Mouse (Mus musculus) kidney, embryonic 14.5 days (tissue): ENCODE results near the gene Actl6a. TPM values are rescaled to one million over a fixed set of nuclear protein-coding genes. Genes with fewer than 3 reads are reported as not detected.
"Not testable (repeated sequence)": the region's sequence is repeated elsewhere in the genome, so short reads cannot be mapped to it uniquely, and the experiment has no call there.

Experiments used
- ATAC-seq: fragments of 200-750 bp; cut with Nextera tagmentation; 2 replicates; pipeline ENCODE4 v1.8.0; 2017; ENCODE audit warnings: moderate number of reproducible peaks, mild to moderate bottlenecking, moderate TSS enrichment, moderate library complexity; ENCODE audit not compliant: low FRiP score, low TSS enrichment
- H3K27ac ChIP-seq: fragments of 300-500 bp; sonication (generic); 2 replicates; pipeline ENCODE4 v1.5.1; 2014; ENCODE audit warnings: low read depth, mild to moderate bottlenecking, low read length, moderate library complexity, mixed read lengths
- H3K27me3 ChIP-seq: fragments of 300-500 bp; sonication (generic); 2 replicates; pipeline ENCODE4 v1.6.1; 2014; ENCODE audit warnings: mild to moderate bottlenecking, low read length; ENCODE audit not compliant: control insufficient read depth, insufficient read depth
- H3K36me3 ChIP-seq: fragments of 300-500 bp; sonication (generic); 2 replicates; pipeline ENCODE4 v1.6.1; 2014; ENCODE audit warnings: low read length, mixed read lengths; ENCODE audit not compliant: control insufficient read depth, insufficient read depth
- H3K4me1 ChIP-seq: fragments of 300-500 bp; sonication (generic); 2 replicates; pipeline ENCODE4 v1.6.1; 2014; ENCODE audit warnings: low read length, mixed read lengths; ENCODE audit not compliant: control insufficient read depth, insufficient read depth
- H3K4me2 ChIP-seq: fragments of 300-500 bp; sonication (generic); replicated peaks from 2 replicates; pipeline ENCODE4 v1.6.1; 2014; ENCODE audit warnings: low read depth, mild to moderate bottlenecking, low read length
- H3K4me3 ChIP-seq: fragments of 300-500 bp; sonication (generic); 2 replicates; pipeline ENCODE4 v1.5.1; 2014; ENCODE audit warnings: mild to moderate bottlenecking, low read length
- H3K9ac ChIP-seq: fragments of 300-500 bp; sonication (generic); 2 replicates; pipeline ENCODE4 v1.6.1; 2014; ENCODE audit warnings: low read depth, mild to moderate bottlenecking, low read length, moderate library complexity
- H3K9me3 ChIP-seq: fragments of 300-500 bp; sonication (generic); 2 replicates; pipeline ENCODE4 v1.6.1; 2016; ENCODE audit warnings: low read length; ENCODE audit not compliant: control insufficient read depth
- WGBS: fragments of 180-500 bp; shearing (Covaris S2); extraction: QIAGEN DNeasy Blood & Tissue Kit; methylation state at CpG from one replicate; pipeline ENCODE4 v1.1.7; 2014; 5-methylcytosine and 5-hydroxymethylcytosine counted together
- polyA plus RNA-seq: library from polyadenylated mRNA; unstranded; fragments of >200 nt; fragmentation: Nextera tagmentation; extraction: Ambion mirVana; gene quantifications from 2 replicates; pipeline ENCODE4 v1.2.1, GENCODE M21; 2014

Actl6a gene
- polyA plus RNA-seq, result 197 and 214 TPM in 2 replicates

DNA sequence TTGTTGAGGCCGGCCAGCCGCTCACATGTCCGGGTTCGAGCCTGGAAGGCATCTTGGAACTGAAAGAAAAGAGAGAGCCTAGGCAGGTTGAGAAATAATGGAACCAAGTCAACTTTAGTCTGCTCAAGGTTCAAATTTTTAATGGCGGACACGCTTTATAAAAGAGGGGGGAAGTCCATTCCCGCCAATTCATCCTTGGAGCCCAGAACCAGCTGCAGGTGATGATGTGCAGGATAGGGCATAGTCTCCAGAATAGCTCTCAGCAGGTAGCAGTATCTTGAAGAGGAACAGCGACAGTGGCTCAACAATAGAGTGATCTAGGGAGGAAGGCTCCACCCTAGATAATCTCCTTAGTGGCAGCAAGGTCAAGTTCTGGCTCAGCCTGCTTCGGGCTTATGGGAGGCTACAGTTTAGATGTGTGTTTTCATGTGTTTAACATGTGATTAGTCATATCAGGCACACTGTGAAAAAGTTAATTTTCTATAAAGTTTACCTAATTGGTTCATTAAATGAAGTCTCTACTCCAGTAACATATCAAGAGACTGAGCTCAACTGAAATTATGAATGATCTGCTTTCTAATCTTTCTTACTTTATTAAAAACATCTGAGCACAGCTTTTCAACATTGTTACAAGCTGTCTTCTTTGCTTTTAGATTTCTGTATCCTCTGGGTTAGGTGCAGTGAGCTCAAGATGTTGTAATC lies at the start of gene Actl6a:
Actl6a (plus strand) TSS at position 652 of the 702 bp plus-strand sequence.
- H3K9ac ChIP-seq, H3K27me3 ChIP-seq, H3K36me3 ChIP-seq, H3K4me2 ChIP-seq, H3K4me3 ChIP-seq, ATAC-seq, H3K27ac ChIP-seq, H3K9me3 ChIP-seq: not testable (repeated sequence)
- 82% methylated on average over 9 of the region's 9 CpGs for WGBS
- H3K4me1 ChIP-seq, result peaks cover 10% of the 10 kb centered on the region; the same call in 1 of the 2 replicates

DNA sequence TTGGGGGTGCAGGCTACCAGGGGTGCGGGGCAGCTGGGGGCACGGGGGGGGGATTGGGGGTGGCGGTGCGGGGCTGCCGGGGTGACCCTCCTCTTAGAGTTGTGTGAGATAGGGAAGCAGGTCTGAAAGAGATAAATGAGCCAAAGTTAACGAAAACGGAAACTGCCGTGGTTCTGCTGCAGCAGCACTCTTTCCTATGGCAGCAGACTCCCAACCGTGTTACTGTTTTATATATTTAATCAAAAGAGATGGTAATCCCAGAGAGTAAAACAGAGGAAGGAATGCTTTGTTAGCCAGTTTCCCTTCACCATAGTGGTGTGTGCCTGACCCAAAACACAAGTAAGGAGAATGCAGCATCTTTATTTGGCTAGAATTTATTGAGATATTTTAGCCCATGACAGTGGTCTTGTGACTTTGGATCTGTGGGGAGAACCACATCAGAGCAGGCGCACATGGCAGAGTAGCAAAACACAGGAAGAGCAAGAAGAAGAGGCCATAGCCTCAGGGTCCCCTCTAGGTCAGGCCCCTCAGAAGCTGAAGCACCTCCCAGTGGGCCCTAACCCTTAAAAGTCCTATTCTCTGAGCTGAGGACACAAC lies 49.6 kb upstream of the Actl6a start:
- Histone ChIP-seq H3K4me3 (no peak overlapping the region), H3K9me3 (no peaks in the 10 kb centered on the region), H3K27me3 (no peaks in the 10 kb centered on the region), H3K4me2 (no peak overlapping the region), H3K9ac (no peak overlapping the region), H3K36me3 (no peaks in the 10 kb centered on the region), H3K27ac (no peak overlapping the region), H3K4me1 (no peaks in the 10 kb centered on the region)
- WGBS, result 85% methylated on average over 10 of the region's 10 CpGs
- ATAC-seq, result no peak

GRCm38 (mm10) chr3:32658401-32658800 lies 47.7 kb upstream of the Actl6a start:
- Histone ChIP-seq H3K4me1 (no peaks in the 10 kb centered on the region), H3K9ac (no peak overlapping the region), H3K4me3 (no peak overlapping the region), H3K27me3 (no peaks in the 10 kb centered on the region), H3K36me3 (no peaks in the 10 kb centered on the region), H3K9me3 (no peaks in the 10 kb centered on the region), H3K4me2 (no peak overlapping the region), H3K27ac (no peak overlapping the region)
- no peak for ATAC-seq
- 78% methylated on average over 7 of the region's 7 CpGs for WGBS

DNA sequence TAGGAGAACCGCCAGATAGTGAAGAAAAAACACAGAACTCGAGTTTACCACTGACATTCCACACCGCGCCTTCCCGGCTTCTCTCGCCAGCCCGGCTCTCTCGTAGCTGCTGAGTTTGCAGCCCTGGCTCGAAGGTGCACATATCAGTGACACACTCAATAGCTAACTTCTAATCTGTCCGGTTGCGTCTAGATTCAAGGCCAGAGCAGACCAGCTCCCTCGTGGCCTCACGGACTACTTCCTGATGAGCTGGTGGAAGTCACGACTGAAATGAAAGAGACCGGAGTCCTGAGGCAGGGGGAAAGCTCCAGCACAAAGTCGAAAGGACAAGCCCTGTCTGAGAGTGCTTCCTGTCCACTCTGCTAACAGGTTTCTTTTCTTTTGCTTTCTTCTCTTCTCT lies 47.3 kb upstream of the Actl6a start:
- no peak overlapping the region for H3K4me2 ChIP-seq
- H3K4me1 ChIP-seq, result no peaks in the 10 kb centered on the region
- no peak overlapping the region for H3K9ac ChIP-seq
- 74% methylated on average over 16 of the region's 16 CpGs for WGBS
- H3K9me3 ChIP-seq, result no peaks in the 10 kb centered on the region
- no peak overlapping the region for H3K27ac ChIP-seq
- H3K4me3 ChIP-seq, result no peak overlapping the region
- no peak for ATAC-seq
- H3K36me3 ChIP-seq, result no peaks in the 10 kb centered on the region
- H3K27me3 ChIP-seq, result no peaks in the 10 kb centered on the region

GRCm38 (mm10) chr3:32659506-32659905 lies 46.6 kb upstream of the Actl6a start:
- 94% methylated on average over 2 of the region's 2 CpGs for WGBS
- H3K36me3 ChIP-seq, result no peaks in the 10 kb centered on the region
- H3K4me2 ChIP-seq, result no peak overlapping the region
- no peak for ATAC-seq
- no peaks in the 10 kb centered on the region for H3K4me1 ChIP-seq
- no peaks in the 10 kb centered on the region for H3K9me3 ChIP-seq
- no peak overlapping the region for H3K9ac ChIP-seq
- no peak overlapping the region for H3K27ac ChIP-seq
- no peak overlapping the region for H3K4me3 ChIP-seq
- no peaks in the 10 kb centered on the region for H3K27me3 ChIP-seq

GRCm38 (mm10) chr3:32660276-32660675 lies 45.8 kb upstream of the Actl6a start:
- H3K4me1 ChIP-seq, result no peaks in the 10 kb centered on the region
- H3K9me3 ChIP-seq, result no peaks in the 10 kb centered on the region
- no peaks in the 10 kb centered on the region for H3K27me3 ChIP-seq
- H3K9ac ChIP-seq, result no peak overlapping the region
- 67% methylated on average over 8 of the region's 8 CpGs for WGBS
- H3K27ac ChIP-seq, result no peak overlapping the region
- H3K4me2 ChIP-seq, result no peak overlapping the region
- ATAC-seq, result no peak
- H3K36me3 ChIP-seq, result no peaks in the 10 kb centered on the region
- H3K4me3 ChIP-seq, result no peak overlapping the region

DNA sequence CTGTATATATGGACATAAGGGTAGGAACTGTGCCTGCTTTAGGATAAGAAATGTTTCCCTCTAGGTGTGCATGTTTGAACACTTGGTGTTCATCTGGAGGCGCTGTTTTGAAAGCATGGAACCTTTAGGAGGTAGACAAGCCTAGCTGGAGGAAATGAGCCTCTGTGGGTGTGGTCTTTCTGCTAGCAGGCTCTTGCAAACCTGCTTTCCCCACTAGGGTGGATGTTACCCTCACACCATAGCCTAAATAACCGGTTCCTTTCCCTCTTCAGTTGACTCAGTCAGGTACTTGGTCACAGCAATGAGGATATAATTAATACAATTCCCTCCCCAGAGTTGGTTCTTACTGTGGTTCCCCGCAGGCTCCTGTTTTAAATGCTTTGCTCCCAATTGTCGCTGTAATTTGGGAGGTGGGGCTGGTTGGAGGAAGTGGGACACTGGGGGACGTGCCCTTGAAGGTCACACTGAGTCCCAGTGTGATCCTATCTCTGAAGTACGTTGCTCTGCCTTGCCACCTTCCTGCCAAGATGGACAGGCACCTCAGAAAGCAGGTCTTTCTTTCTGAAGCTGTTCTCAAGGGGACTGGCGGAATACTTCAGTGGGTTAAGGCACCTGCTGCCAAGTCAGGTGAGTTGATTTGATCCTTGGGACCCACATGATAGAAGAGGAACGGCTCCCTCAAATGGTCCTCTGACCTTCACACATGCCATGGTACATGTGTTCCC lies 45.1 kb upstream of the Actl6a start:
- Histone ChIP-seq H3K27me3 (no peaks in the 10 kb centered on the region), H3K27ac (no peak overlapping the region), H3K4me1 (no peaks in the 10 kb centered on the region), H3K9me3 (no peaks in the 10 kb centered on the region), H3K4me3 (no peak overlapping the region), H3K4me2 (no peak overlapping the region), H3K36me3 (no peaks in the 10 kb centered on the region), H3K9ac (no peak overlapping the region)
- ATAC-seq, result no peak
- 55% methylated on average over 8 of the region's 8 CpGs for WGBS

DNA sequence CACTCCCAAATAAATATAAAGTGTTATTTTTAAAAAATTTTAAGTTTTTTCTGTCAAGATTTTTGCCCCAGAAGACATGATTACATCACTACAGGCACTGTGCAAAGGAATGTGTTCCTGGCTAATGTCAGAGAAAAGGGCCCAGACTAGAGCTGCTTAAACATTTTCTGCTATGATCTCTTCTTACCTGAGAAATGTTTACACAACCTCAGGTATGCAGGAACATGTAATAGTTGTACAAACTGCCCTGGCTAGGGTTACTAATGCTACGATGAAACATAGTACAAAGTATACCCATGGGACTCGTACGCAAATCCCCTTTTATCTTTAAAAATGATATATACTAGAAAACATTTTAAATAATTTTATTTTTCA lies 44.6 kb upstream of the Actl6a start:
- Histone ChIP-seq H3K9ac (no peak overlapping the region), H3K27ac (no peak overlapping the region), H3K4me3 (no peak overlapping the region), H3K4me1 (no peaks in the 10 kb centered on the region), H3K9me3 (no peaks in the 10 kb centered on the region), H3K27me3 (no peaks in the 10 kb centered on the region), H3K36me3 (no peaks in the 10 kb centered on the region), H3K4me2 (no peak overlapping the region)
- no peak for ATAC-seq
- WGBS, result 92% methylated on average over 3 of the region's 3 CpGs
